In the genomic region with DNA sequence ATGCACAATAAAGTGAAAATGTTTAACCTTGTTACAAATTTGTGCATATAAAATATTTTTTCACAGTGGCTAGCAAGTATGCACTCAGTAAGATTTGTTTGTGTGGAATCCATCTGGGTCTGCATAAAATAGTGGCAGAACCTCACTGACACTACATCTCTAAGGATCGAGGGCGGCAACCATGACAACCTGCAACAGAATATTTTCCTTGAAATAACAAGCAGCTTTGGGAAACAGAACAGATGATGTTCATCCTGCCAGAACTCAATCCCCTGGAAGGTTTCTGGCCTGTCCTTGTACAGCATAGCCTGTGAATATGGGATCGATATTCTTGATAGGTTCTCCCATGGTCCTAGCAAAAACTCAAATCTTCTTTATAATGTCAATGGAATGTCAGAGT, we compare ENCODE assay signal across 21 mouse cellular contexts.
DNase-seq lines count a peak whose midpoint lies in the region; ATAC-seq and TF ChIP-seq lines count a peak whose summit lies in the region.
"Had no signal": no experiment of that assay in that cellular context is flagged by ENCODE, and none has a peak within 500 bp of the region (broad histone marks: within the 10 kb centered on the region; RNA-seq: fewer than 3 reads in every experiment).

No protein-coding gene starts in this region.

- H3K27me3 ChIP-seq in midbrain, embryonic 14.5 days (ENCODE audit: control insufficient read depth, insufficient read depth, low read length), result no peaks in the 10 kb centered on the region
- H3K27me3 ChIP-seq in midbrain, embryonic 15.5 days (replicated peaks), result no peaks in the 10 kb centered on the region
- no peaks in the 10 kb centered on the region for H3K27me3 ChIP-seq in intestine, postnatal 0 days (replicated peaks; ENCODE audit: control insufficient read depth, insufficient read depth, low read length)
- H3K27me3 ChIP-seq: forebrain, embryonic 12.5 days; limb, embryonic 13.5 days; liver, embryonic 15.5 days had no signal

- peak; percentile 27 for DNase-seq in midbrain, embryonic 14.5 days
- DNase-seq in layer of hippocampus, adult 8-10 months (ENCODE audit: low spot score in 2 of 2), result peak; percentile 63 to 75
- peak; percentile 29 to 84 for DNase-seq in left cerebral cortex, postnatal 25 days (ENCODE audit: low spot score in 2 of 2)
- DNase-seq in lung, postnatal 4 days, result no peak
- DNase-seq: cerebellum, adult 11 months; embryo, embryonic 11 days; gastrocnemius, postnatal 10 days; heart, postnatal 14 days; kidney, adult 2 months; kidney, postnatal 4 days; lung, postnatal 10 days; retina, postnatal 1 day; thymus, adult 18-20 months had no signal

- H3K36me3 ChIP-seq in midbrain, embryonic 14.5 days (ENCODE audit: control insufficient read depth, insufficient read depth, low read length), result no peaks in the 10 kb centered on the region
- no peaks in the 10 kb centered on the region for H3K36me3 ChIP-seq in midbrain, embryonic 15.5 days (replicated peaks)
- H3K36me3 ChIP-seq in intestine, postnatal 0 days (ENCODE audit: control insufficient read depth, insufficient read depth), result no peaks in the 10 kb centered on the region
- H3K36me3 ChIP-seq: forebrain, embryonic 12.5 days; limb, embryonic 13.5 days; liver, embryonic 15.5 days had no signal

- no peaks in the 10 kb centered on the region for H3K4me1 ChIP-seq in midbrain, embryonic 14.5 days (ENCODE audit: control insufficient read depth, insufficient read depth, low read length)
- H3K4me1 ChIP-seq in midbrain, embryonic 15.5 days, result no peaks in the 10 kb centered on the region
- H3K4me1 ChIP-seq in intestine, postnatal 0 days (replicated peaks; ENCODE audit: control insufficient read depth, insufficient read depth, low read length), result no peaks in the 10 kb centered on the region
- H3K4me1 ChIP-seq: forebrain, embryonic 12.5 days; liver, embryonic 15.5 days had no signal

- no peaks in the 10 kb centered on the region for H3K9me3 ChIP-seq in midbrain, embryonic 14.5 days (ENCODE audit: control insufficient read depth, low read length)
- H3K9me3 ChIP-seq in midbrain, embryonic 15.5 days, result no peaks in the 10 kb centered on the region
- 0 out of 2 replicates have a peak, but pooled peaks cover 2% of the 10 kb centered on the region for H3K9me3 ChIP-seq in intestine, postnatal 0 days (ENCODE audit: control insufficient read depth)
- H3K9me3 ChIP-seq: forebrain, embryonic 12.5 days; limb, embryonic 13.5 days; liver, embryonic 15.5 days had no signal

- WGBS in midbrain, embryonic 14.5 days, result 64% methylated on average over 3 of the region's 3 CpGs
- WGBS in midbrain, embryonic 15.5 days, result 77% methylated on average over 3 of the region's 3 CpGs
- WGBS in intestine, postnatal 0 days, result 92% methylated on average over 3 of the region's 3 CpGs

- no peak; the same call in 1 of the 2 replicates for ATAC-seq in midbrain, embryonic 14.5 days (ENCODE audit: low FRiP score, low TSS enrichment)
- no peak for ATAC-seq in midbrain, embryonic 15.5 days (replicated peaks)
- ATAC-seq in intestine, postnatal 0 days, result no peak
- ATAC-seq in megakaryocyte-erythroid progenitor cell, adult 5-6 weeks (replicated peaks; ENCODE audit: low FRiP score, low TSS enrichment, poor library complexity, severe bottlenecking), result no peak
- ATAC-seq: activated CD4-positive, CD25-positive, alpha-beta regulatory T cell, adult 4 months; hindbrain, embryonic 16.5 days had no signal

- intact Hi-C loops in left cerebral cortex, postnatal 25 days (cut with DNase I), result loop anchor here (5.0 kb wide), 2 partner anchors 561 to 709 kb away; no protein-coding TSS in a partner anchor

- no peak overlapping the region for H3K9ac ChIP-seq in midbrain, embryonic 14.5 days (replicated peaks; ENCODE audit: low read length)
- H3K9ac ChIP-seq in midbrain, embryonic 15.5 days, result no peak overlapping the region
- H3K9ac ChIP-seq in intestine, postnatal 0 days (ENCODE audit: low read depth, low read length), result no peak overlapping the region
- H3K9ac ChIP-seq: forebrain, embryonic 12.5 days; limb, embryonic 13.5 days; liver, embryonic 15.5 days had no signal

- H3K27ac ChIP-seq in midbrain, embryonic 14.5 days (replicated peaks; ENCODE audit: low read depth, low read length), result no peak overlapping the region
- no peak overlapping the region for H3K27ac ChIP-seq in midbrain, embryonic 15.5 days
- no peak overlapping the region for H3K27ac ChIP-seq in intestine, postnatal 0 days (ENCODE audit: low read depth, low read length)
- H3K27ac ChIP-seq: forebrain, embryonic 12.5 days; limb, embryonic 13.5 days; liver, embryonic 15.5 days had no signal

- H3K4me2 ChIP-seq in midbrain, embryonic 14.5 days (ENCODE audit: low read length), result no peak overlapping the region
- H3K4me2 ChIP-seq in midbrain, embryonic 15.5 days, result no peak overlapping the region
- H3K4me2 ChIP-seq in intestine, postnatal 0 days (replicated peaks; ENCODE audit: low read depth), result no peak overlapping the region
- H3K4me2 ChIP-seq: forebrain, embryonic 12.5 days; limb, embryonic 13.5 days; liver, embryonic 15.5 days had no signal

- no peak overlapping the region for H3K4me3 ChIP-seq in midbrain, embryonic 14.5 days (replicated peaks; ENCODE audit: low read depth, low read length)
- H3K4me3 ChIP-seq in midbrain, embryonic 15.5 days, result no peak overlapping the region
- H3K4me3 ChIP-seq in intestine, postnatal 0 days (ENCODE audit: low read depth, low read length), result no peak overlapping the region
- H3K4me3 ChIP-seq: forebrain, embryonic 12.5 days; limb, embryonic 13.5 days; liver, embryonic 15.5 days had no signal

- no peak for TF ChIP-seq CTCF in intestine, postnatal 0 days (IDR thresholded peaks at IDR 0.05; ENCODE audit: low read depth)

Comparison
In these comparisons a context has a peak if more than half of its experiments do, and no peak if none do; other contexts are left out.
1. DNase-seq: peak in midbrain, embryonic 14.5 days (single experiment), layer of hippocampus, adult 8-10 months (2 of 2) and left cerebral cortex, postnatal 25 days (2 of 2); none in lung, postnatal 4 days (0 of 2).